Mouse (Mus musculus): ENCODE results near the gene Gm8180. TPM values are rescaled to one million over a fixed set of nuclear protein-coding genes. Genes with fewer than 3 reads are reported as not detected.
"Not testable (repeated sequence)": the region's sequence is repeated elsewhere in the genome, so short reads cannot be mapped to it uniquely, and the experiment has no call there.

Gm8180 gene
- not detected in 2 replicates for polyA plus RNA-seq (2016; fragmentation: Nextera tagmentation; extraction: Ambion mirVana)

DNA sequence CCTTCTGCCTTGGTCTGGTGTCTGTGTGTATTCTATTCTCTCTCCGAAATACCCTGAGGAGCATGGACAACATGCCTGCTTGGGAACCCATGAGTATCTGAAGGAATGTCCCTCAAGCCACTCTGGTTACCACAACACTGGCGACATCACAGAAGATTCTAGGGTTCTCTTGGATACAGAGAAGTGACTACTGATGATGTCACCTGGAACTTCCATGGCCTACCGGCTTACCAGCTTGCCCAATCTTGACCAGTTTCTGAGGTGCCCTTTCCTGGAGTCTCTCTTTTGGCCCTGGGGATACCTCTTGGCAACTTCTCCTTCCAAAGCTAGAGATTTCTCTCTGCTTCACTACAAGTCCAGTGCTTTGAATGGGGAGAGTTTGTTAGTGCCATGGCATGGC is at the start of gene Gm8180:
TSS of gene Gm8180 (minus strand) at position 101 of the 400 bp plus-strand sequence.
- H3K36me3 ChIP-seq; H3K4me1 ChIP-seq (replicated peaks): not testable (repeated sequence)
- WGBS = 86% methylated on average over 3 of the region's 3 CpGs

GRCm38 (mm10) chr14:43830385-43830784 is 45.8 kb upstream of the Gm8180 start:
- 64% methylated on average over 1 of the region's 1 CpGs for WGBS
- not testable (repeated sequence) for H3K27me3 ChIP-seq (ENCODE audit: insufficient read depth, poor library complexity, severe bottlenecking); H3K4me1 ChIP-seq (replicated peaks)

More for the DNA sequence above, at the start of gene Gm8180:
- H3K27ac ChIP-seq; H3K4me3 ChIP-seq; H3K27me3 ChIP-seq (ENCODE audit: insufficient read depth, poor library complexity, severe bottlenecking); H3K9me3 ChIP-seq; DNase-seq (ENCODE audit: low spot score): not testable (repeated sequence)

DNA sequence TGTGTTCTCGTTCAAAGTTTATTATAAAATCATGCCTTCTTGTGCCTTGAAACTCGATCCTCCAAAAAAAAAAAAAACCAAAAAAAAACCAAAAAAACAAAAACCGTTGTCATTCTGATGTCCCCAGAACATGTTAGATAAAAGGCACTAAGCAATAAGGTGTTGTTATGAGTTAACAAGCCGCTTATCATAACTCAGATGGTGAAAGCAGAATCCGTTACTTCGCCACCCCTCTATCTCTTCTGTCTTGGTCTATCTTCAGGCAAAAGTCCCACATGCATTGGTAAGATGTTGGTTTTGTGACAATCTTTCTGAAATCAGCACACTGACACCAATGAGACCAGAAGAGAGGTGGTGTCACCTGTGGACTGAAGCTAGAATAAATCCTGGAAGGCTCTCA is 39.6 kb upstream of the Gm8180 start:
- H3K27ac ChIP-seq; H3K36me3 ChIP-seq; H3K4me1 ChIP-seq (replicated peaks); H3K4me3 ChIP-seq; H3K9me3 ChIP-seq; DNase-seq (ENCODE audit: low spot score); H3K27me3 ChIP-seq (ENCODE audit: insufficient read depth, poor library complexity, severe bottlenecking): not testable (repeated sequence)
- WGBS = 83% methylated on average over 6 of the region's 6 CpGs

More at GRCm38 (mm10) chr14:43830385-43830784, 45.8 kb upstream of the Gm8180 start:
- not testable (repeated sequence) for H3K36me3 ChIP-seq; H3K4me3 ChIP-seq; DNase-seq (ENCODE audit: low spot score); H3K27ac ChIP-seq; H3K9me3 ChIP-seq

DNA sequence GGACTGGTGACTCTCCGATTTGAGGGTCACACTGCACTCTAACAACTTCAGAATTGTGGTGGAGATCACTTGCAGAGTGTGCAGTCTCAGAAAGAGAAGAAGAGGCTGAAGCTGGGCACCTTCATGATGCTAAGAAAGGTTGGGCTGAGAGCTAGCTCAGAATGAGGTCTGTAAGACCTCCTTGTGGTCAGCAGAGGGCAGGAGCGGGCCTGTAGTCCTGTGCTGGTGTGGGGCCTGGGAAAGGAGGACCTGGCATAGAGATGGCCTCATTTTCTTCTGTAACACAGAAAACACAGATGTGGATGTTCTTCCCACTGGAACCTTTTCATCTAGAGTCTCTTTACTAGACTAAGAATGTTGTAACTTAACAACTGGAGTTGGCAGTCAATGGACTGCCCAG is 37.3 kb upstream of the Gm8180 start:
- not testable (repeated sequence) for H3K4me1 ChIP-seq (replicated peaks); H3K4me3 ChIP-seq; H3K27ac ChIP-seq; DNase-seq (ENCODE audit: low spot score); H3K27me3 ChIP-seq (ENCODE audit: insufficient read depth, poor library complexity, severe bottlenecking); H3K9me3 ChIP-seq; H3K36me3 ChIP-seq
- WGBS = 57% methylated on average over 1 of the region's 2 CpGs

GRCm38 (mm10) chr14:43812458-43812857 is 27.9 kb upstream of the Gm8180 start:
- DNase-seq (ENCODE audit: low spot score) = peak; percentile 42
- not testable (repeated sequence) for H3K4me1 ChIP-seq (replicated peaks); H3K9me3 ChIP-seq; H3K27ac ChIP-seq; H3K36me3 ChIP-seq; H3K27me3 ChIP-seq (ENCODE audit: insufficient read depth, poor library complexity, severe bottlenecking); H3K4me3 ChIP-seq
- 68% methylated on average over 8 of the region's 9 CpGs for WGBS

DNA sequence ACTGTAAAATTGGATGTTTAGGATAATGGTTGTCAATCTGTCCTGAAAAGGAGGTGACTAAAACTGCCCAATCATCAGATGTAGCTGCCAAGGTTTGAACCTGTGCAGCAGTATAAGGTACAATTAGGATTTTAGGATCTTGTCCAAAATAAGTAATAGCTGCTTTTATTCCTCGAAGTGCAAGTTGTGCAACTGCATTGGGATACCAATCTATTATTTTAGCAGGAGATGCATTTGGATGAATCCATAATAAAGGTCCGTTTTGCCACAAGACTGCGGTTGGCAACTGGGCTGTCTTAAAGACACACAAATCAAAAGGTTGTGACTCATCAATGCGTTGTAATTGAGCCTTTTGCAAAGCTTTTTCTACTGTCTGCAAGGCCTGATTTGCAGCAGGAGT is 23.6 kb upstream of the Gm8180 start:
- H3K27me3 ChIP-seq (ENCODE audit: insufficient read depth, poor library complexity, severe bottlenecking); H3K4me1 ChIP-seq (replicated peaks); H3K4me3 ChIP-seq; DNase-seq (ENCODE audit: low spot score); H3K36me3 ChIP-seq; H3K27ac ChIP-seq; H3K9me3 ChIP-seq: not testable (repeated sequence)
- 76% methylated on average over 4 of the region's 4 CpGs for WGBS

DNA sequence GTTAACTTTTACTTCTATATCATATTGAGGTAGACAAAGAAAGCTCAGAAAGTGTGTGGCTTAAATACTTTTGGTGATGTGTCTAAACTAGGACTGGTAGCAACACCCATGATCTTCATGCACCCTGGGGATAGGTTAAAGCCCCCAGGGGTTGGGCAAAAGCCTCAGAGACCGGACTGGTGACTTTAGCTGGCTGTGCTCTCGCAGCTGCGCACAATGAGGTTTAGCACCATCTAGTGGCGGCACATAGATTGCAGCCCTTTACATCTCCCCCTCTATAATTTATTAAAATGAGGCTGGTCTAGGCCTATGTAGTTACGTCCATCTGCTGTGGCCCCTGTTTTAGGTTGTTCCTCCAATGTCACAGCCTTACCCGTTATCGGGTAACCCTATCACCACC is 19.9 kb upstream of the Gm8180 start:
- H3K36me3 ChIP-seq; DNase-seq (ENCODE audit: low spot score); H3K4me3 ChIP-seq; H3K27me3 ChIP-seq (ENCODE audit: insufficient read depth, poor library complexity, severe bottlenecking); H3K27ac ChIP-seq; H3K4me1 ChIP-seq (replicated peaks); H3K9me3 ChIP-seq: not testable (repeated sequence)
- 17% methylated on average over 7 of the region's 7 CpGs for WGBS

GRCm38 (mm10) chr14:43796905-43797470 is 12.4 kb upstream of the Gm8180 start:
- H3K36me3 ChIP-seq; H3K27me3 ChIP-seq (ENCODE audit: insufficient read depth, poor library complexity, severe bottlenecking); H3K9me3 ChIP-seq: not testable (repeated sequence)
- Histone ChIP-seq H3K4me3 (peak overlapping the region; percentile 41), H3K27ac (peak overlapping the region; percentile 67; the same call in 1 of the 2 replicates), H3K4me1 (replicated peaks) (peaks cover 12% of the 10 kb centered on the region)
- peak; percentile 17 for DNase-seq (ENCODE audit: low spot score)
- 9% methylated on average over 22 of the region's 23 CpGs for WGBS

- H3K27ac ChIP-seq = peak overlapping the region; percentile 67; the same call in 1 of the 2 replicates
- H3K27me3 ChIP-seq (ENCODE audit: insufficient read depth, poor library complexity, severe bottlenecking) = no peaks in the 10 kb centered on the region
- DNase-seq (ENCODE audit: low spot score) = no peak
- H3K36me3 ChIP-seq = no peaks in the 10 kb centered on the region
- peaks cover 12% of the 10 kb centered on the region for H3K4me1 ChIP-seq (replicated peaks)
- H3K4me3 ChIP-seq = peak overlapping the region; percentile 41
- WGBS = 18% methylated on average over 14 of the region's 14 CpGs
- no peaks in the 10 kb centered on the region for H3K9me3 ChIP-seq
Measured at GRCm38 (mm10) chr14:43796069-43796904, 11.7 kb upstream of the Gm8180 start.

- H3K36me3 ChIP-seq; H3K9me3 ChIP-seq; H3K27ac ChIP-seq; H3K4me3 ChIP-seq; DNase-seq (ENCODE audit: low spot score); H3K27me3 ChIP-seq (ENCODE audit: insufficient read depth, poor library complexity, severe bottlenecking): not testable (repeated sequence)
- peaks cover 12% of the 10 kb centered on the region for H3K4me1 ChIP-seq (replicated peaks)
- WGBS = 81% methylated on average over 5 of the region's 5 CpGs
Measured at GRCm38 (mm10) chr14:43793811-43794210, 9.3 kb upstream of the Gm8180 start.

DNA sequence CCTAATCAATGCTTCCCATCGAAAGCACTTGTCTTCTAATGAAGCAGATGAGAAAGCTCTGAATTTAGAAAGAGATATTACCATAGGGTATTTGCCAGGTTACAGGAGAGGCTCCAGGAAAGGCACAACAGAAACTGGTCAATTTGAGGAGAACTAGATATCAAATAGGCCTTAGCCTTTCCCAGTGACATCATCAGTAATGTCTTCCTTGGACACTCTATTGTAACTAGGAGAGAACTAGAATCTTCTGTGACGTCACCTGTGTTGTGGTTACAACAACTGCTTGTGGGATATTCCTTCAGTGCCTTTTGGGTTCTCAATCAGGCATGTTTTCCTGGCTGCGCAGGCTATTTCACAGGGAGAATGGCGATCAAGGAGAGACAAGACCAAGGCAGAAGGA is 37.0 kb downstream of the Gm8180 start, which contains the start of gene Gm6526:
TSS of gene Gm6526 (plus strand) at position 301 of the 400 bp plus-strand sequence.
- not testable (repeated sequence) for DNase-seq (ENCODE audit: low spot score); H3K4me1 ChIP-seq (replicated peaks); H3K36me3 ChIP-seq; H3K4me3 ChIP-seq; H3K27me3 ChIP-seq (ENCODE audit: insufficient read depth, poor library complexity, severe bottlenecking); H3K9me3 ChIP-seq; H3K27ac ChIP-seq
- 84% methylated on average over 4 of the region's 4 CpGs for WGBS
